Mouse (Mus musculus) spleen, postnatal 4 days (tissue): ENCODE data around the gene Bcl2.
A peak's percentile ranks its signal among the peaks of the same experiment; 100 is the strongest.
"Not testable (repeated sequence)": the region's sequence is repeated elsewhere in the genome, so short reads cannot be mapped to it uniquely, and the experiment has no call there.

Source experiments
- DNase-seq, 2 experiments: peaks; one replicate each; pipeline ENCODE4 v3.0.0; 2022; ENCODE audit warnings: low spot score in 2 of 2

Bcl2 gene

DNA sequence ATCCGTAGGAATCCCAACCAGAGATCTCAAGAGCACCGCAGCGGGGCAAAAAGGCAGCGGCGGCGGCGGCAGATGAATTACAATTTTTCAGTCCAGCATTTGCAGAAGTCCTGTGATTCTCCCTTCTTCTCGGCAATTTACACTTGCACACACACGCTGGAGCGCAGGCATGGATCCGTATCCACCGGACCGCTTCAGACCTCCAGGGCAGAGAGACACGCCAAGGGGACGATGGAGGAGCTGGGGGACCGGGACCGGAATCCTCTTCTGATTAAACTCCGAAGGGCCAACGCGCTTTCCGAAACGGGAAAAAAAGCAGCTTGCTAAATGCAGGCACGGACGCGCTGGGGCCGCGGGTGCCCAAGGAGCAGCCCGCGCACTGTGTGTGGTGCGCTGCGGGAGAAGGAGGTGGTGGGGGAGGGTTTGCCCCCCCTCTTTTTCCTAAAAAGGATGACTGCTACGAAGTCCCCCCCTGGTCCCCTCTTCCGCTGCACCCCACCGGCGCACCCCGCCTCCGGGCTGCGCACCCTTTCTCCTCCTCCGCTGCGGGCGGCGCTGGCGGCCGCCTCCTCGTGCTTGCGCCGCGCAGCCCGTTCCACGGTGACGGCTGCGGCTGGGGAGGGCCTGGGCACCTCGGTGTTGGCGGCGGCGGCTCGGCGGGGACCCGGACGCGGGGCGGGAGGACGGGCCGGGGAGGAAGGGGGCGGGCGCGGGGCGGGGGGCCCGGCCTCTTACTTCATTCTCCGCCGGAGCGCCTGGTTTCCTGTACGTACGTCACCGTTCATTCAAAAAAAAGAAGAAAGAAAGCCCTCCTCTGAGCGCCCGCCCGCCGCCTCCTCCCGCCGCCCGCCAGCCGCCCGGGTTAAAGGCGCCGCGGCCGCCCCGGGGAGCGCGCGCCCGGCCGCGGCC lies at the start of gene Bcl2:
Bcl2 (minus strand) TSS at position 654 of the 909 bp plus-strand sequence.
- DNase-seq: peak; percentile 60 to 80

DNA sequence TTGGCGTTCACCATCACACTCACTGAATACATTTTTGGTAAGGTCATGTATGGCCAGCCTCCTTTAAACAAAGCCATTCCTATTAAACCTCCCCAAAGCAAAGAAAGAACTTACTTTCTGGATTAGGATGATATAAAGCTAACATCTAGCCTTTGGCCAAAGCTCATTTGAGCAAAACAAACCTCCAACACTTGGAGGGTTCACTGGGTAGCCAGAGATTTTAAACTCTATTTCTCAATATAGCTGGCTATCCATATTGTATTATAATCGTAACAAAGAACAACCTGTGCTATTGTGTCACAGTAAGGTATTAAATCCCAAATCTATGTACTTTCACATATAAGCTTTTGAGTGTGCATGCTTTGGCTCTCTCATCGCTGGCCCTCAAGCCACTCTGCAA lies 46.7 kb upstream of the Bcl2 start:
- DNase-seq: no peak

DNA sequence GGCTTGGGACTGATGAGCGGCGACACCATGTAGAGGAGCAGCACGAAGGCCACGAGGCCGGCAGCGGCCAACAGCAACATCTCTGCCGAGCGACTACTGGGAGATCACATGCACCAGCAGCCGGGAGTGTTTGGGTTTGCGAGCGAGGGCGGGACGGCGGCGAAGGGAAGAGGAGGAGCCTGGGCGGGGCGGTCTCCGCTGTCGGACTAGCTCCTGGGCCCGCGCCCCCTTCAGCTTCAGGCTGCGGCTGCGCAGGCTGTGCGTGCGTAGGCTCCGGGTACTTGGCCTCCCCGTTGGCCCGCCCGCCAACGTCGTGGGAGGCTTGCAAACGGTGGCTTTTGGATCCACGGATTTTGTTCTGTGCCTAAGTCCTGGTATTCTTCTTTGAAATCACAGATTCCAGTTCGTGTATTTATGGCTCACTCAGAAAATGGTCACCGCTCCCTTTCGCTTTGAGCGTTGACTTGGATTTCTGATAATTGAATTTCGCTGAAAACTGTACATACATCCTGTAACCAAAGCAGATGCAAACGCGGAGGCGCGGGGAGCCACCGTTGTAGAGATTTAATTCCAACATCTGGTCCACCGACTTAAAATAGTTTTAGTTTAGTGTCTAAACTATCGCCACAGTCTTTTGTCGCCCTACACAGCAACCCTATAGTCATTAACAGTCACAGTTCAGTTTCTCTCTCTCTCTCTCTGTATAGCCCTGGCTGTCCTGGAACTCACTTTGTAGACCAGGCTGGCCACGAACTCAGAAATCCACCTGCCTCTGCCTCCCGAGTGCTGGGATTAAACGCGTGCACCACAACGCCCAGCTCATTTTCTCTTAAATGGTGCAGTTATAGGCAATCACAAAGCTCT lies 45.7 kb upstream of the Bcl2 start, which contains the start of gene Kdsr:
Kdsr (minus strand) TSS at position 156 of the 864 bp plus-strand sequence.
- peak; percentile 92 to 95 for DNase-seq

DNA sequence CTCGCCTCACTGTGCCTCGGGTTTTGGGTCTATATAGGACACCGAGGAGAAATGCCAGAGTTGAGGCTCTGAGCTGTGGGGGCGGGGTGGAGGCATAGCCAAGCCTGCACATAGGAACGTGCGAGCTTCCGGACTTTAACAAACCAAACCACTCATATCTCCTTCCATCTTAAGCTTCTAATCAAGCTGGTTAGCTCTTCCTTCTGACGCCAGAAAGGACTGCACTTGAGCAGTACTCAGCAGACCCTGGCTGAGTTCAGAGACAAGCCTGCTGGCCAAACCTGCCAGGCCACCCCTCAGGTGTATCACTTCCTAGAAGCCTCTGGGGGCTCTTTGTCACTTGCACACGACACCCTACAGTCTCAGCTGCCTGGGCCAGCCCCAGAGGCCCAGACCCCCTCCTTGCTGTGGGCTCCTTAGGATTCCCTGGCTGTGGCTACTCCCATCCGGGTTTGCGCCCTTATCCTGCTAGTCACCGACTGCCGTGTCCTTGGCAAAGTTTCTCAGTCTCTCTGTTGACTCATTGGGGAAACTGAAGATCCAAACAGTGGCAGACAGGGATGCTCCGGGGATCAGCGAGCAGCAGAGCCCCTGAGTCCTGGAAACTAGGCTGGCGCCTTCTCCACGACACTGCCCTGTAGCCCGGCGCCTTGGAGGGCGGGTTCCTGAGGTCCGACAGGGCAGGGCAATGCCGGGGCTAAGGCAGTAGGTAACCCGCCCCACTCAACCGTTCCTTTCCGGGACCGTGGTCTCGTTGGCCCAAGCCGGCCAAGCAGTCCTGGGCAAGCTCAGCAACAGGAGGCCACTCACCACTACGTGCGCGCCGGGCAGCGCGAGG lies 44.9 kb upstream of the Bcl2 start:
- peak in 1 of 2 experiments; percentile 19 for DNase-seq

DNA sequence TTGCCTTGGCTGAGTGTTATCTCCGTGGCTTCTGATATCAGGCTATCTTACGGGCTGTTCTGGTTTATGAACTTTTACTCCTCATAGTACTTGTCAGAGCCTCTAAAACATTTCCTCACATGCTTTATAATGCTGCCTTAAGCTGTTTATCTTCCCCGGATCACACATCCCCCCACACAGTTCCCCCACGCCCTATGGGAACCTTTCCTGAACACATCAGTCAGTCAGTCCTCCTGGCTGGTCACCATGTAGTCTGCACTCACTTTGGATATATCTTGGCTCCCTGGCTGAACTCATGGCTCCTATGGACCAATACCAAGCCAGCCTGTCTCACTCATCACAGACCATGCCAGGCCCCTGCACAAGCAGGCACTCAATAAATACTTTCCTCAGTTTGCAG lies 42.6 kb upstream of the Bcl2 start:
- DNase-seq: no peak

DNA sequence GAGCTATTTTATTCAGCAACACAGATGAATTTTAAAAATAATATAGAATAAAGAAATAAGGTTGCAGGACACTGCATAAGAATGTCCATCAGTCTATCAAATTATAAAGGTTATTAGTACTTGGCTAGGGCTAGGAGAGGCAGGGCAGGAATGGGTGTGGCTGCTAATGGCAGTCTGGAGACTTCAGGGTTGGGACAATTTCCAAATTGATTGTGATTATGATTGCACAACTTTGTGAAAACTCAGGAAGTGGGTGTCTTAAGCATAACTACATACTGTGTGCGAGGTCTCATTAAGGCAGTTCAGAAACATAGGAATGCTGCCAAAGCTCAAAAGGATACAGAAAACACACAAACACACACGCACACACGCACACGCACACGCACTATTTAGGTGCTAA lies 37.9 kb upstream of the Bcl2 start:
- no peak for DNase-seq

DNA sequence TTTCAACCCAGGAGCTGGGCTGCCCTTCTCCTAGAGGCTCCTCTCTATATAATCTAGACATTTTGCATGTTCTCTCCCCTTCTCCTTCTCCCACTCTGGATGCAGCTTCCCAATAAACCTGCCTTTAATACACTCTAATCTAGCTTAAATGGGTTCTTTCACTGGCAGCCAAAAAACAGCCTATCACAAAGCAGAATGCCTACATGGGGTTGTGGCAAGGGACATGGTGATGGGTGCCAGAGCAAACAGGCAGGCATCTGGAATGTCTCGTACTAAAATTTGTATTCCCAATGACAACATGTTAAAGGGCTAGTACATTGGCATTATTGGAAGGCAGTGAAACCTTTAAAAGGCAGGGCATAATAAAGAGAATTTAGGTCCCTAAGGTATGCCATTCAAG lies 36.6 kb upstream of the Bcl2 start:
- no peak for DNase-seq

DNA sequence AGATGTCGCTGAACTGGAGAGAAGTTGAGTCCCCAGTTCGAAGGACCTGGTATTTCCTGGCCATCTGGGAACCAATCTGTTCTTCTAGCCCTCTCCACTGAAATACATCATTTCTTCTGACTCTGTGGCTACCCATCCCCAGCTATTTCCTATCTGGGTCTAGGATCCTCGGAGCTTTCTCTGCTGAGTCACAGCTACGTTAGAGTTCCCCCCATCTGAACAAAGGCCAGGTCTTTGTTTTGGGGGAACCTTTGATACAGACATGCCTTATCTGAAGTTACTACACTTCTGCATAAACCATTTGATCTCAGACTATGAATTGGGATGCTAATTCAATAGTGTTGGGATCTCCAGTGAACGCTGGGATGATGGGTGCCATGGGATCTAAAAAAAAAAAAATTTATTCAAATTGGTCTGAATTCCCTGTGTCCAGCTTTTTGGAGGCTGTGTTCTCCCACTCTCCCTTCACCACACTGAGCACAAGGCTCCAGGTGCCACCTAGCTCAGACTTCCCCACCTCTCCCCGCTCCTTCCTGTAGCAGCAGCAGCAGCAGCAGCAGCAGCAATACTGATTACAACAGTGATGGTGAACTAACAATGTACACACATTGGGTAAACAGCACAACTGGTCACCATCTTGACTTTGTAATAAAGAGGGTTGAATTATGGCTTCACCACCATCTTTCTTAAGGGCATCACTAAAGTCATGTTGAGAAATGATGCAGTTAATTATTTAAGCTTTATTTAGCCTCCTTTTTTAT lies 34.7 kb upstream of the Bcl2 start:
- no peak for DNase-seq

DNA sequence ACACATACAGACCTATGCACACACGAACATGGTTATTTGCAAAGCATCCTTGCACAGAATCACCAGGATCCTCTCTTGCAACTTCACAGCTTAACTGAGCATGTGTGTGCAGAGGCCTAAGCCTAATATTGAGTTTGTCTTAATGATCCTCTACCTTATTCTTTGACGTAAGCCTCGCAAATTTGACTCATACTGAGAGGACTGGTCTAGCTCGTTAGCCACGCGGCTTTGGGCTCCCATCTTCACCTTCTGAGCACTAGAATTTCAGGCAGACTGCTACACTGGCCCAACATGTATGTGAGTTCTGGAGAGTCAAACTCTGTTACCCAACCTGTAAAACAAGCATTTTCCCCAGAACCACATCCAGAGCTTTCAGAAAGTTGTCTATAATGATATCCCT lies 28.9 kb upstream of the Bcl2 start:
- no peak for DNase-seq

DNA sequence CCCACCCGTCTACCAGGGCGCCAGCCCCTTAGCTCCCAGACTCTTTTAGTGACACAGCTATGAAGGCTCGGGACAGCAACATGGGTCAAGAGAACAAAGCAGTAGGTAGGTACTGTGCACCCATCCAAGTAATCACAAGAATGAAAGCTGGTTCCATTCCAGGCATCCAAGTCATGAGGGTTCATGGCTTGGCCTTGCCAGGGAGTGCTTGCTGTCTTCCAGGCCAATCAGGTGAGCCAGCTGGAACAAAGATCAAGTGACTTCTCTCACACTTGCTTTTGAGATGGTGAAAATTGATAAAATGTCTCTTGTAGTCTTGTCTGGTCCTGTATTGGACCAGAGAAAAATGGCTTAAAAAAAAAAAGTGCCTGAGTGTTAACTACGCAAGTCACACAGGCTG lies 26.7 kb upstream of the Bcl2 start:
- no peak for DNase-seq

DNA sequence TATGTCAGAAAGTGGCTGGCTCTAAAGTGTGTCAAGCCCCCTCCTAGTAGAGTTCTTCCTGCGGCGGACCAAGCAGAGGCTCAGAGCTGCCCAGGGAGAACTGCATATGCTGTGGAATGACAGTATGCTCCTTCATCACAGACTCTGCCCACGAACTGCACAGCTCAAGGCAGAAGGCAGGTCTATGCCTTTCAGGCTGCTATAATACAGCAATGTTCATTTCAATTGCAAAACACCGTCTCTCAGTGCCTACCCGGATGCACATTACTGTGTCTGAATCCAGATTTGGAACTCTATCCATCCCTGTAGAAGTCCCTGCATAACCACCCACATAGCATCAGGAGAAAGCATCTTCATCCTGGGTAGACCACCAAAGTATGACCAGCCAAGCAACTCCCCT lies 25.7 kb upstream of the Bcl2 start:
- DNase-seq: no peak

DNA sequence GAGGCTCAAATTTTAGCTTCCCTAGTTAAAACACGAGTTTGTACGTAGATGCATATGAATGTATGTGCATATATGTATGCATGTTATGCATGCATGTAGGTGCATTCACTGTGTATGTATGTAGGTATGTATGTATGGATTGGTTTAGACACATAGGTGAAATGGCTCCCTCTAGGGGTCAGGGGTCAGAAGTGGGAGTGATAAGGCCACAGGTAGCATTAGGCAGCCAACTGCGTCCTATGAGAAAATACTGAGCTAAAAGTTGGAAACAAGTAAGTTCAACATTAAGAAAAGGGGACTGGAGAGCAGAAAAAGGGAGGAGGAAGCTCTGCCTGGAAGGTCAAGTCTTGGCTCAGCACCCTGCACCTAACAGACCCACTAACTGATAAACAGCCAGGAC lies 24.0 kb upstream of the Bcl2 start:
- peak; percentile 27 to 69 for DNase-seq

DNA sequence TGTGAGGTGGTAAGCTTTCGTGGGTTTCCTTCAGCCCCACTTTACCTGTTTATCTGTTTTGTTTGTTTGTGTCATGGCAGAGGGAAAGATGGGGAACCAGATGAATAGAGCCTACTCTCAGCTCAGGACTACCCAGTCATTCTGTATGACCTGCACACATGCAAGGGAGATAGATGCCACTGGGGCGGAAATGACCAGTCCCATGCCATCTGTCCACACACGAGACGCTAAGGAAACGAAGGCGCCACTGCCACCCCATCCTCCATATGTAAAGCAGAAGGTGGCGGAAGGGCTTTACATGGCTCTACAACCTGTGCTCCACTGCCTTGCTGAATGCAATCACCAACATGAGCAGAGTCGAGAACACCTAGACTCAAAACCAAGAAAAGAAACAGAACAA lies 22.1 kb upstream of the Bcl2 start:
- no peak for DNase-seq

DNA sequence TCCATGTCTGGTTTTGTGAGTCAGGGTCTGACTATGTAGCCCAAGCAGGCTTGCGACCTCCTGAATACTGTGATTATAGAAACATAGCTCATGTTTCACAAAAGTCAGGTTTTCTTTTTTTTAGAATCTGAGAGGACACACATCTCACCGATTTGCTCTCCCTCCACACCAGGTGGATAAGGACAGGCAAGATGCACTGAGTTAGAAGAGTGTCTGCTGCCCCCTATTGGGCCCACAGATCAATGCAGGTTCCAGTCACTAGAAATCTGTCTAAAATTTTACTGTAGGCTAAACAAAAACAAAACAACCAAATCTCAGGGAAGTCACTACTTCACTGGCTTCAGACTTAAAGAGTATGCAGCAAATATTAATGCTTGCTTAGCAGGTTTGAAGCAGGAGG lies 21.5 kb upstream of the Bcl2 start:
- DNase-seq: peak in 1 of 2 experiments; percentile 20

DNA sequence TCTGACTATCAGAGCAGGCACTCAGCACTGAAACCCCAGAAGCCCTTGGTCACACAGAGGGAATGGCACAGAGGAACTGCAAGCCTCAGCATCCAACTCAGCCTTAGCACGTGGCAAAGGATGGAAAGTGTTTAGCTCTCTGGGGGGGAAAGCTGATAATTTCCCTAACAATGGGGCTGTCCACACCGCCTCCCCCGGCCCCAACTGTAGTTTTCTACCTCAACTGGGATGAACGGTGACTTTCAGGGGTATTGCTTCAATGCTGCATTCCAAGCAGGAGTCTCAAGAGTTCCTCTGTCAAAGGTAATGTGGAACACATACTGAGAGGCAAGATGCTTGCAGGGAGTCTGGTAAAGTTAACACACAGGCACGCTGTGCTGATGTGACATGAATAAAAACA lies 8.0 kb upstream of the Bcl2 start:
- no peak for DNase-seq

DNA sequence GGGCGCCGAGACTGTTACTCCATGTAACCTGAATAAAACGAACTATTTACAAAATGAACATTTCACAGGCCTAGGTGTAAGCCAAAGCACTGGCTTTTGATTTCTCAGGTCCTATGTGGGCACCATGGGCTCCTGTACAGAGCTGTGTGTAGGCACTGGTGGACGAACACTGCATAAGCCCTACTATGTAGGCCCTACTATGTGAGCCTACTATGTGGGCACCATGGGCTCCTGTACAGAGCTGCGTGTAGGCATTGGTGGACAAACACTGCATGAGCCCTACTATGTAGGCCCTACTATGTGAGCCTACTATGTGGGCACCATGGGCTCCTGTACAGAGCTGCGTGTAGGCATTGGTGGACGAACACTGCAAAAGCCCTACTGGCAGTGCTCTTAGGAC lies 3.7 kb upstream of the Bcl2 start:
- DNase-seq: not testable (repeated sequence)

DNA sequence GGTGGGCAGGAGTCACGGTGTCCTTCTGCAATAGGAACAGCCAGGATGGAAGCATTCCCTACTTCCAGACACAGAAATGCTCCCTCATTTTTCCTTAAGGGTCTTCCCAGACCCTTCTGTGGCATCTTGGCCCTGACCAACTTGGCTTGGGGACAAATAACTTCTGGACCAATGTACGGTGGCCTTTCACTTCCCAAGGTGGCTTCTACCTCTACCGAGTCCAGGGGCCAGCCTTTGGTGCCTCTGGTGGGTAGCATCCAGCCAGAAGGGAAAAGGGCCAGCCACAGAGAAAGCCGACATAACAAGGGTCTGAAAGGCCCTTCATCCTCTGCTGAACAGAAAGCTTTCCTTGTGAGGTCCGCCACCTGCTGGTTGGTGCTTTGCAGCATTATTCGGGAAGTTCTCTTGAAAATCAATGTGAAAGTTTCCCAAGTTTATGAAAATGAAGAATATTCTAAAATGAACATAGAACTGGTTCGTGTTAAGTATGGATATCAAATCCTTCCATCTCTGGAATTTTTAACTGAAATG lies 3.1 kb upstream of the Bcl2 start:
- peak; percentile 41 to 74 for DNase-seq

DNA sequence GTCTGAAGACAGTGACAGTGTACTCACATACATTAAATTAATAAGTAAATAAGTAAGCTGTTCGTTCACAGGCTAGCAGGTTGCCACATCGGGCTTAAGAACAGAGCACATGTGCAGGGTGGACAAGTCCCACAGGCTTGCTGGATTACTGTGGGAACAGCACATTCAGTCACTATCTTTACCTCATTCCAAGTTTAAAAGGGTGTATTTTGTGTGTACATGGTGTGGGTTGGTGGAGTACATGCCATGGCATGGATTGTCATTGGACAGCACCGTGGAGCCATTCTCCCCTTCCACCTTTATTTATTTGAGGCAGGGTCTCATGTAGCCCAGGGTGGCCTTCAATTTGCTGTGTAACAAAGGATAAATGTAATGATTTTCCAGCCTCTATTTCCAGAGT lies 2.1 kb upstream of the Bcl2 start:
- DNase-seq: no peak

DNA sequence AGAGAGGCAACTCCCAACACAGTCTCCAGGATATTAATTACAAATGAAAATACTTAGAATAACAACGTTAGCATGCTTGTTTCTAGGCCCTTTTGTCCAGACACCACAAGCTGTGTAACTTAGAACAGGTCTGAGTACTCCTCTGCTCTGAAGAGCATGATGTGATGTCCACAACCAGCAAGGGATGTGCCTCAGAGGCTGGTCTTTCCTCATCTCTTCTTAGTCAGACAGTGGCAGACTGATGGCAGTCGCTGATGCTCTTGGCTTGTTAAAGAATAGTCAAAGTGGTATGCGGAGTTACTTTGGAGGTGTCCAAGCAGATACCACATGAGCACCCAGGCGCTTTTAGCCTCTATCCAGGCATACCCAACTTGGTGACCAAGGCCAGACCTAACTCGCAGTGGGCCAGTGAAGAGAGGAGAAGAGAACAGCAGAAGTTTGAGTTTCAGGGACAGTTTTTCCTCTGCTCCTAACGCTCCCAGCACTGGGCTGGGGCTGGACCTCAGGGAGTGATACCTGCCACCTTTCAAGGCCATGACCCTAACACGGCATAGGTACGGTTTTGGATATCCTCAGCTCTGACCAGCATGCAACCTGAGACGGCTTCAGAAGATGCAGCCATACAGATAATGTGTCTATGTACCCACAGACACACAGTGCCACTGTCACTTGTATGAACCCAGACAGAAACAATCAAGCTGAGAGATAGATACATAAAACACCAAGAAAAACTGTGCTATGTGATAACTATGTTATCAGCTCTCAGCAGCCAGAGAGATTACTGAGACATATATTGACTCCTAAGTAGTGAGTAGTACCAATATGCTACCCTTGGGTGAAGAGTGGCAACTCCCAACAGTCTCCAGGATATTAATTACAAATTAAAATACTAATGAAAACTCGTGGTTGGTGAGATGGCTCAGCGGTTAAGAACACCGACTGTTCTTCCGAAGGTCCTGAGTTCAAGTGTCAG lies 1.3 kb upstream of the Bcl2 start:
- no peak for DNase-seq
